9 mouse cellular contexts compared by ENCODE assay signal in the genomic region with DNA sequence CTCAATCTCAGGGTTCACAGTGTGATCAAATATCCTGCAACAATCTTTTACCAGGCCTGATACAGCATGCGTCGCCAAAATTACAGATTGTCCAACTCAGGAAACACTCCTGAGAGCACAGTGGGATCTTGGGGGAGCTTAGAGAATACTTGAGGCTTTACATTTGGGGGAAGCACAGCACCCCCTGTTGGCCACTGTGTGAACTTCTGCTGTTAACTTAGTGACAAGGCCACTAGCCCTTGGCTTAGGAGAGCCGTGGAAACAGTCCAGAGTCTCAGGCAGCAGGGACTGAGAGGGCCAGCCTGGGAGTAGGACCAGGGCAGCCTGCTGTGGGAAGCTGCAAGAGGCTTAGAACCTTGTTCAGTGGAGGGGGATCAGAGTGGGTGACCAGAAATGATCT. TPM values are rescaled to one million over a fixed set of nuclear protein-coding genes. Genes with fewer than 3 reads are reported as not detected.
DNase-seq lines count a peak whose midpoint lies in the region; ATAC-seq and TF ChIP-seq lines count a peak whose summit lies in the region.
"Had no signal": no experiment of that assay in that cellular context is flagged by ENCODE, and none has a peak within 500 bp of the region (broad histone marks: within the 10 kb centered on the region; RNA-seq: fewer than 3 reads in every experiment).

No protein-coding gene starts in this region.

- ATAC-seq in embryonic facial prominence, embryonic 11.5 days (replicated peaks; ENCODE audit: insufficient number of reproducible peaks, low FRiP score, low TSS enrichment, low read depth): no peak

- TF ChIP-seq CTCF in layer of hippocampus, adult 2 months (conservative IDR thresholded peaks at IDR 0.05): peak; percentile 80
- TF ChIP-seq CTCF in olfactory bulb, adult 2 months (IDR thresholded peaks at IDR 0.05; ENCODE audit: insufficient read depth, low read depth, low read length): peak; percentile 17; the same call in 1 of the 2 replicates

- H3K4me2 ChIP-seq in embryonic facial prominence, embryonic 11.5 days (ENCODE audit: low read depth, low read length): no peak overlapping the region
- H3K4me2 ChIP-seq: heart, embryonic 13.5 days had no signal

- H3K9me3 ChIP-seq in embryonic facial prominence, embryonic 11.5 days (replicated peaks; ENCODE audit: control insufficient read depth, low read length): no peaks in the 10 kb centered on the region

- H3K9ac ChIP-seq in embryonic facial prominence, embryonic 11.5 days (replicated peaks; ENCODE audit: low read length): no peak overlapping the region
- H3K9ac ChIP-seq: heart, embryonic 13.5 days had no signal

- no peak overlapping the region for H3K4me3 ChIP-seq in layer of hippocampus, adult 2 months
- H3K4me3 ChIP-seq in embryonic facial prominence, embryonic 11.5 days (ENCODE audit: low read depth, low read length): no peak overlapping the region
- no peak overlapping the region for H3K4me3 ChIP-seq in olfactory bulb, adult 2 months (ENCODE audit: insufficient read depth, low read depth, low read length)
- H3K4me3 ChIP-seq: heart, embryonic 13.5 days had no signal

- H3K27me3 ChIP-seq in embryonic facial prominence, embryonic 11.5 days (ENCODE audit: control insufficient read depth, insufficient read depth, low read length): no peaks in the 10 kb centered on the region

- no peak for TF ChIP-seq POLR2A in olfactory bulb, adult 2 months (IDR thresholded peaks at IDR 0.05; ENCODE audit: insufficient read depth, low read depth, low read length)

- no peak for DNase-seq in layer of hippocampus, adult 2 months (ENCODE audit: low spot score in 2 of 2)
- DNase-seq in layer of hippocampus, postnatal 14 days (ENCODE audit: low spot score in 2 of 2): no peak
- DNase-seq in T-cell, adult 2 months (ENCODE audit: low spot score): peak; percentile 60
- peak; percentile 27 for DNase-seq in embryonic facial prominence, embryonic 11.5 days (ENCODE audit: low spot score)
- DNase-seq in gastrocnemius, adult 18-20 months (ENCODE audit: low spot score): no peak
- no peak for DNase-seq in MN1 (ENCODE audit: low spot score)

- no peaks in the 10 kb centered on the region for H3K4me1 ChIP-seq in embryonic facial prominence, embryonic 11.5 days (ENCODE audit: control insufficient read depth, insufficient read depth, low read length)
- H3K4me1 ChIP-seq in olfactory bulb, adult 2 months (ENCODE audit: control insufficient read depth, insufficient read depth, low read length): peaks cover 4% of the 10 kb centered on the region; the same call in 1 of the 2 replicates

- H3K36me3 ChIP-seq in embryonic facial prominence, embryonic 11.5 days (replicated peaks; ENCODE audit: control insufficient read depth, insufficient read depth, low read depth, low read length): no peaks in the 10 kb centered on the region
- H3K36me3 ChIP-seq: heart, embryonic 13.5 days had no signal

- H3K27ac ChIP-seq in layer of hippocampus, adult 2 months: no peak overlapping the region
- H3K27ac ChIP-seq in embryonic facial prominence, embryonic 11.5 days (replicated peaks; ENCODE audit: low read depth, low read length): no peak overlapping the region
- H3K27ac ChIP-seq in olfactory bulb, adult 2 months (ENCODE audit: insufficient read depth, low read depth, low read length): no peak overlapping the region
- H3K27ac ChIP-seq: heart, embryonic 13.5 days; macrophage had no signal

- 55% methylated on average over 3 of the region's 3 CpGs for WGBS in embryonic facial prominence, embryonic 11.5 days
- WGBS in olfactory bulb, adult 2 months: 71% methylated on average over 3 of the region's 3 CpGs

RNA-seq across cellular contexts. Expression of a gene that starts 3.6 kb away (rescaled TPM):
- 1 to 10 TPM in 1 of 2 experiments, under 1 TPM in 1; 0.26 to 1.4 TPM for total RNA-seq in layer of hippocampus, adult 2 months (2021)
- under 1 TPM; 0.41 to 0.69 TPM for total RNA-seq in layer of hippocampus, postnatal 14 days (2021)
- 0.24 and 0.27 TPM in 2 replicates for polyA plus RNA-seq in embryonic facial prominence, embryonic 11.5 days (2014; fragmentation: Nextera tagmentation; extraction: Ambion mirVana)
- polyA plus RNA-seq in olfactory bulb, adult 2 months (2012; ENCODE audit: insufficient read depth, insufficient read length, low replicate concordance, missing spikeins): not detected in 2 replicates
- under 1 TPM in 1 of 2 experiments, not detected in 1; 0.09 TPM for total RNA-seq in gastrocnemius, adult 18-20 months (2021)

RNA-seq across cellular contexts. Expression of a gene that starts 20.6 kb away (rescaled TPM):
- total RNA-seq in layer of hippocampus, adult 2 months (2021): not detected
- not detected for total RNA-seq in layer of hippocampus, postnatal 14 days (2021)
- not detected in 2 replicates for polyA plus RNA-seq in embryonic facial prominence, embryonic 11.5 days (2014; fragmentation: Nextera tagmentation; extraction: Ambion mirVana)
- polyA plus RNA-seq in olfactory bulb, adult 2 months (2012; ENCODE audit: insufficient read depth, insufficient read length, low replicate concordance, missing spikeins): not detected in 2 replicates
- total RNA-seq in gastrocnemius, adult 18-20 months (2021): not detected
- polyA plus RNA-seq: heart, embryonic 13.5 days; macrophage had no signal

RNA-seq across cellular contexts. Expression of a gene that starts 31.2 kb away (rescaled TPM):
- not detected for total RNA-seq in layer of hippocampus, adult 2 months (2021)
- total RNA-seq in layer of hippocampus, postnatal 14 days (2021): not detected
- polyA plus RNA-seq in embryonic facial prominence, embryonic 11.5 days (2014; fragmentation: Nextera tagmentation; extraction: Ambion mirVana): not detected in 2 replicates
- polyA plus RNA-seq in olfactory bulb, adult 2 months (2012; ENCODE audit: insufficient read depth, insufficient read length, low replicate concordance, missing spikeins): not detected in 2 replicates
- total RNA-seq in gastrocnemius, adult 18-20 months (2021): not detected
- polyA plus RNA-seq: heart, embryonic 13.5 days; macrophage had no signal

RNA-seq across cellular contexts. Expression of a gene that starts 38.5 kb away (rescaled TPM):
- total RNA-seq in layer of hippocampus, adult 2 months (2021): not detected
- total RNA-seq in layer of hippocampus, postnatal 14 days (2021): not detected
- not detected in 2 replicates for polyA plus RNA-seq in embryonic facial prominence, embryonic 11.5 days (2014; fragmentation: Nextera tagmentation; extraction: Ambion mirVana)
- polyA plus RNA-seq in olfactory bulb, adult 2 months (2012; ENCODE audit: insufficient read depth, insufficient read length, low replicate concordance, missing spikeins): not detected in 2 replicates
- not detected for total RNA-seq in gastrocnemius, adult 18-20 months (2021)

RNA-seq across cellular contexts. Expression of a gene that starts 45.3 kb away (rescaled TPM):
- not detected for total RNA-seq in layer of hippocampus, adult 2 months (2021)
- total RNA-seq in layer of hippocampus, postnatal 14 days (2021): not detected
- polyA plus RNA-seq in embryonic facial prominence, embryonic 11.5 days (2014; fragmentation: Nextera tagmentation; extraction: Ambion mirVana): not detected in 2 replicates
- not detected in 2 replicates for polyA plus RNA-seq in olfactory bulb, adult 2 months (2012; ENCODE audit: insufficient read depth, insufficient read length, low replicate concordance, missing spikeins)
- not detected for total RNA-seq in gastrocnemius, adult 18-20 months (2021)
- polyA plus RNA-seq: heart, embryonic 13.5 days; macrophage had no signal

Comparison
In these comparisons a context has a peak if more than half of its experiments do, and no peak if none do; other contexts are left out.
1. DNase-seq: peak in T-cell, adult 2 months (single experiment) and embryonic facial prominence, embryonic 11.5 days (single experiment); none in layer of hippocampus, adult 2 months (0 of 2), layer of hippocampus, postnatal 14 days (0 of 2), gastrocnemius, adult 18-20 months (single experiment) and MN1 (single experiment).